Mouse (Mus musculus) MEL (cell line): ENCODE measurements around the gene Cmtm2b.

Source experiments
- POLR2AphosphoS5 ChIP-seq: IDR thresholded peaks from 2 replicates; pipeline ENCODE4 v1.6.1; 2012; ENCODE audit warnings: low read depth, borderline replicate concordance, mild to moderate bottlenecking, inconsistent platforms, low read length, moderate library complexity, mixed read lengths
- ZC3H11A ChIP-seq: IDR thresholded peaks from 2 replicates; pipeline ENCODE4 v1.6.1; 2012; ENCODE audit warnings: low read depth, mild to moderate bottlenecking, inconsistent platforms, low read length, improper control_type of control experiment

- no peak for TF ChIP-seq ZC3H11A
- TF ChIP-seq POLR2AphosphoS5 = no peak
Measured at GRCm38 (mm10) chr8:104337890-104338289, 15.9 kb downstream of the Cmtm2b start.
